ENCODE assay signal across 16 mouse cellular contexts in the genomic region with DNA sequence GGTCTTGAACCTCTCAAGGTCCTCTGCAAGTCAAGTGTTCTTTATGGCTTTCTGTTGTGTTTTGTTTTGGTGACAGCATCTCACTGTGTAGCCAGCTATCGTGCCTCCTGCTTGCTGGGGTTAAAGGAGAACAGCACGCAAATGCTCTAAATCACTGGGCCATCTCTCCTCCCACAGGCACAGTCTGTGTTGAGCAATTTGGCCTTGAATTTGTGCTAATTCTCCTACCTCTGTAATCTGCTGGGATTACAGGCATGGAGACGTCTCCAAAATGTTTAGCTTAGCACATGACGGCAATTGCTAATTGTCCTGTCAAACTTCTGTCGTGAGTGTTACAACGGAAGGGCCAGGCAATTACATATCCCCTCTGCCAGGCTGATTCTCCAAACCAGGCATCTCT. TPM values are rescaled to one million over a fixed set of nuclear protein-coding genes. Genes with fewer than 3 reads are reported as not detected.
DNase-seq lines count a peak whose midpoint lies in the region; ATAC-seq and TF ChIP-seq lines count a peak whose summit lies in the region.
"Had no signal": no experiment of that assay in that cellular context is flagged by ENCODE, and none has a peak within 500 bp of the region (broad histone marks: within the 10 kb centered on the region; RNA-seq: fewer than 3 reads in every experiment).

No protein-coding gene starts in this region.

- TF ChIP-seq CTCF in kidney, adult 2 months (conservative IDR thresholded peaks at IDR 0.05; ENCODE audit: insufficient read depth, insufficient read length, low read depth, low read length) = no peak
- no peak for TF ChIP-seq CTCF in E14TG2a.4 (conservative IDR thresholded peaks at IDR 0.05; ENCODE audit: low read length)
- no peak for TF ChIP-seq CTCF in intestine, postnatal 0 days (IDR thresholded peaks at IDR 0.05; ENCODE audit: low read depth)

- no peaks in the 10 kb centered on the region for H3K9me3 ChIP-seq in forebrain, embryonic 10.5 days
- no peaks in the 10 kb centered on the region for H3K9me3 ChIP-seq in forebrain, embryonic 15.5 days
- no peaks in the 10 kb centered on the region for H3K9me3 ChIP-seq in kidney, embryonic 15.5 days (replicated peaks)
- no peaks in the 10 kb centered on the region for H3K9me3 ChIP-seq in E14TG2a.4 (ENCODE audit: low read length)
- no peaks in the 10 kb centered on the region for H3K9me3 ChIP-seq in intestine, postnatal 0 days (ENCODE audit: control insufficient read depth)
- H3K9me3 ChIP-seq: midbrain, embryonic 13.5 days had no signal

- no peak for DNase-seq in forebrain, embryonic 10.5 days (ENCODE audit: extremely low spot score, low spot score)
- DNase-seq in kidney, adult 2 months = no peak
- DNase-seq in lung, adult 18-20 months = no peak
- DNase-seq: B cell, adult 2 months; gastrocnemius, postnatal 36 days; heart, postnatal 4 days; kidney, postnatal 14 days; lung, postnatal 10 days; right cerebral cortex, postnatal 14 days had no signal

- no peak for ATAC-seq in forebrain, embryonic 15.5 days (replicated peaks)
- ATAC-seq in kidney, embryonic 15.5 days (replicated peaks; ENCODE audit: low FRiP score) = no peak
- ATAC-seq in intestine, postnatal 0 days = no peak
- no peak for ATAC-seq in megakaryocyte progenitor cell, adult 5-6 weeks (replicated peaks; ENCODE audit: poor library complexity)
- ATAC-seq: activated CD4-positive, CD25-positive, alpha-beta regulatory T cell, adult 4 months had no signal

- no peak for TF ChIP-seq POLR2A in kidney, adult 2 months (IDR thresholded peaks at IDR 0.05; ENCODE audit: low read depth, low read length)

- 0 out of 2 replicates have a peak overlapping the region, but pooled peaks have one; percentile 74 for H3K4me3 ChIP-seq in forebrain, embryonic 10.5 days
- H3K4me3 ChIP-seq in forebrain, embryonic 15.5 days = no peak overlapping the region
- H3K4me3 ChIP-seq in kidney, embryonic 15.5 days (replicated peaks) = 0 out of 2 replicates have a peak overlapping the region, but pooled peaks have one; percentile 2
- H3K4me3 ChIP-seq in kidney, adult 2 months (ENCODE audit: insufficient read depth, low read depth, low read length) = no peak overlapping the region
- H3K4me3 ChIP-seq in E14TG2a.4 (replicated peaks; ENCODE audit: low read length) = peak overlapping the region; percentile 91
- no peak overlapping the region for H3K4me3 ChIP-seq in intestine, postnatal 0 days (ENCODE audit: low read depth, low read length)

- H3K36me3 ChIP-seq in forebrain, embryonic 10.5 days (replicated peaks) = peaks cover 61% of the 10 kb centered on the region
- peaks cover 33% of the 10 kb centered on the region for H3K36me3 ChIP-seq in forebrain, embryonic 15.5 days
- peaks cover 58% of the 10 kb centered on the region for H3K36me3 ChIP-seq in kidney, embryonic 15.5 days
- H3K36me3 ChIP-seq in kidney, adult 2 months (ENCODE audit: control insufficient read depth, insufficient read depth, low read length) = peaks cover 1% of the 10 kb centered on the region; the same call in 1 of the 2 replicates
- H3K36me3 ChIP-seq in E14TG2a.4 (ENCODE audit: insufficient read depth, low read length) = peaks cover 76% of the 10 kb centered on the region
- H3K36me3 ChIP-seq in intestine, postnatal 0 days (ENCODE audit: control insufficient read depth, insufficient read depth) = peaks cover 41% of the 10 kb centered on the region

- H3K4me1 ChIP-seq in forebrain, embryonic 10.5 days = peaks cover 29% of the 10 kb centered on the region
- peaks cover 18% of the 10 kb centered on the region for H3K4me1 ChIP-seq in forebrain, embryonic 15.5 days
- H3K4me1 ChIP-seq in kidney, embryonic 15.5 days = peaks cover 47% of the 10 kb centered on the region
- H3K4me1 ChIP-seq in kidney, adult 2 months (ENCODE audit: control insufficient read depth, insufficient read depth, low read length) = peaks cover 30% of the 10 kb centered on the region
- H3K4me1 ChIP-seq in E14TG2a.4 (replicated peaks; ENCODE audit: low read depth, low read length) = peaks cover 85% of the 10 kb centered on the region
- H3K4me1 ChIP-seq in intestine, postnatal 0 days (replicated peaks; ENCODE audit: control insufficient read depth, insufficient read depth, low read length) = no peaks in the 10 kb centered on the region

- WGBS in forebrain, embryonic 10.5 days = 85% methylated on average over 6 of the region's 6 CpGs
- WGBS in forebrain, embryonic 15.5 days = 71% methylated on average over 6 of the region's 6 CpGs
- 49% methylated on average over 6 of the region's 6 CpGs for WGBS in kidney, embryonic 15.5 days
- WGBS in kidney, adult 2 months = 63% methylated on average over 6 of the region's 6 CpGs
- WGBS in intestine, postnatal 0 days = 70% methylated on average over 6 of the region's 6 CpGs

- no peak overlapping the region for H3K9ac ChIP-seq in forebrain, embryonic 15.5 days (replicated peaks)
- no peak overlapping the region for H3K9ac ChIP-seq in kidney, embryonic 15.5 days
- H3K9ac ChIP-seq in intestine, postnatal 0 days (ENCODE audit: low read depth, low read length) = no peak overlapping the region

- peaks cover 6% of the 10 kb centered on the region for H3K27me3 ChIP-seq in forebrain, embryonic 10.5 days (ENCODE audit: poor library complexity, severe bottlenecking)
- no peaks in the 10 kb centered on the region for H3K27me3 ChIP-seq in forebrain, embryonic 15.5 days
- H3K27me3 ChIP-seq in kidney, embryonic 15.5 days = no peaks in the 10 kb centered on the region
- H3K27me3 ChIP-seq in kidney, adult 2 months (replicated peaks; ENCODE audit: control insufficient read depth, insufficient read depth, low read length) = no peaks in the 10 kb centered on the region
- H3K27me3 ChIP-seq in E14TG2a.4 (ENCODE audit: insufficient read depth, low read length) = no peaks in the 10 kb centered on the region
- no peaks in the 10 kb centered on the region for H3K27me3 ChIP-seq in intestine, postnatal 0 days (replicated peaks; ENCODE audit: control insufficient read depth, insufficient read depth, low read length)

- H3K27ac ChIP-seq in forebrain, embryonic 10.5 days = no peak overlapping the region
- H3K27ac ChIP-seq in forebrain, embryonic 15.5 days (replicated peaks) = no peak overlapping the region
- no peak overlapping the region for H3K27ac ChIP-seq in kidney, embryonic 15.5 days
- no peak overlapping the region for H3K27ac ChIP-seq in kidney, adult 2 months (ENCODE audit: insufficient read depth, low read depth, low read length)
- no peak overlapping the region for H3K27ac ChIP-seq in intestine, postnatal 0 days (ENCODE audit: low read depth, low read length)
- H3K27ac ChIP-seq: midbrain, embryonic 13.5 days had no signal

- no peak overlapping the region for H3K4me2 ChIP-seq in forebrain, embryonic 15.5 days (replicated peaks)
- H3K4me2 ChIP-seq in kidney, embryonic 15.5 days = peak overlapping the region; percentile 93
- H3K4me2 ChIP-seq in intestine, postnatal 0 days (replicated peaks; ENCODE audit: low read depth) = peak overlapping the region; percentile 83; the same call in 1 of the 2 replicates

RNA-seq across cellular contexts. Expression of a gene that starts 1.6 kb away (rescaled TPM):
- 20.3 and 23.8 TPM in 2 replicates for polyA plus RNA-seq in forebrain, embryonic 10.5 days (2016; fragmentation: Nextera tagmentation; extraction: Ambion mirVana)
- 9.1 and 11.4 TPM in 2 replicates for polyA plus RNA-seq in forebrain, embryonic 15.5 days (2015; fragmentation: Nextera tagmentation; extraction: Ambion mirVana)
- 35.8 and 37.6 TPM in 2 replicates for polyA plus RNA-seq in kidney, embryonic 15.5 days (2015; fragmentation: Nextera tagmentation; extraction: Ambion mirVana)
- 138 and 144 TPM in 2 replicates for polyA plus RNA-seq in kidney, adult 2 months (2012; rRNA removed)
- 43.0 and 48.9 TPM in 2 replicates for polyA plus RNA-seq in intestine, postnatal 0 days (2015; fragmentation: Nextera tagmentation; extraction: Ambion mirVana)
- 20.4 and 27.4 TPM in 2 replicates for total RNA-seq in megakaryocyte progenitor cell, adult 5-6 weeks (2015)
- total RNA-seq in megakaryocyte progenitor cell, adult 5-6 weeks (2017) = 17.7 and 23.0 TPM in 2 replicates

RNA-seq across cellular contexts. Expression of a gene that starts 7.3 kb away (rescaled TPM):
- 29.6 and 35.0 TPM in 2 replicates for polyA plus RNA-seq in forebrain, embryonic 10.5 days (2016; fragmentation: Nextera tagmentation; extraction: Ambion mirVana)
- polyA plus RNA-seq in forebrain, embryonic 15.5 days (2015; fragmentation: Nextera tagmentation; extraction: Ambion mirVana) = 28.1 and 28.2 TPM in 2 replicates
- 18.5 and 20.7 TPM in 2 replicates for polyA plus RNA-seq in kidney, embryonic 15.5 days (2015; fragmentation: Nextera tagmentation; extraction: Ambion mirVana)
- polyA plus RNA-seq in kidney, adult 2 months (2012; rRNA removed) = 16.9 and 17.7 TPM in 2 replicates
- polyA plus RNA-seq in intestine, postnatal 0 days (2015; fragmentation: Nextera tagmentation; extraction: Ambion mirVana) = 5.7 and 5.8 TPM in 2 replicates
- total RNA-seq in megakaryocyte progenitor cell, adult 5-6 weeks (2015) = 27.9 and 28.3 TPM in 2 replicates
- total RNA-seq in megakaryocyte progenitor cell, adult 5-6 weeks (2017) = 17.0 and 40.0 TPM in 2 replicates

RNA-seq across cellular contexts. Expression of a gene that starts 7.4 kb away (rescaled TPM):
- 106 TPM in 2 replicates for polyA plus RNA-seq in forebrain, embryonic 10.5 days (2016; fragmentation: Nextera tagmentation; extraction: Ambion mirVana)
- polyA plus RNA-seq in forebrain, embryonic 15.5 days (2015; fragmentation: Nextera tagmentation; extraction: Ambion mirVana) = 70.3 and 73.6 TPM in 2 replicates
- polyA plus RNA-seq in kidney, embryonic 15.5 days (2015; fragmentation: Nextera tagmentation; extraction: Ambion mirVana) = 102 and 103 TPM in 2 replicates
- 51.7 and 53.1 TPM in 2 replicates for polyA plus RNA-seq in kidney, adult 2 months (2012; rRNA removed)
- 51.6 and 52.2 TPM in 2 replicates for polyA plus RNA-seq in intestine, postnatal 0 days (2015; fragmentation: Nextera tagmentation; extraction: Ambion mirVana)
- 56.9 and 63.7 TPM in 2 replicates for total RNA-seq in megakaryocyte progenitor cell, adult 5-6 weeks (2015)
- total RNA-seq in megakaryocyte progenitor cell, adult 5-6 weeks (2017) = 43.2 and 50.3 TPM in 2 replicates

RNA-seq across cellular contexts. Expression of a gene that starts 16.9 kb away (rescaled TPM):
- 25.6 and 26.2 TPM in 2 replicates for polyA plus RNA-seq in forebrain, embryonic 10.5 days (2016; fragmentation: Nextera tagmentation; extraction: Ambion mirVana)
- polyA plus RNA-seq in forebrain, embryonic 15.5 days (2015; fragmentation: Nextera tagmentation; extraction: Ambion mirVana) = 55.3 and 56.1 TPM in 2 replicates
- 45.8 and 48.3 TPM in 2 replicates for polyA plus RNA-seq in kidney, embryonic 15.5 days (2015; fragmentation: Nextera tagmentation; extraction: Ambion mirVana)
- 144 and 172 TPM in 2 replicates for polyA plus RNA-seq in kidney, adult 2 months (2012; rRNA removed)
- 19.1 and 19.5 TPM in 2 replicates for polyA plus RNA-seq in intestine, postnatal 0 days (2015; fragmentation: Nextera tagmentation; extraction: Ambion mirVana)
- 8.7 and 10.2 TPM in 2 replicates for total RNA-seq in megakaryocyte progenitor cell, adult 5-6 weeks (2015)
- 15.2 and 18.2 TPM in 2 replicates for total RNA-seq in megakaryocyte progenitor cell, adult 5-6 weeks (2017)

RNA-seq across cellular contexts. Expression of a gene that starts 46.9 kb away (rescaled TPM):
- polyA plus RNA-seq in forebrain, embryonic 10.5 days (2016; fragmentation: Nextera tagmentation; extraction: Ambion mirVana) = 281 and 299 TPM in 2 replicates
- polyA plus RNA-seq in forebrain, embryonic 15.5 days (2015; fragmentation: Nextera tagmentation; extraction: Ambion mirVana) = 127 and 138 TPM in 2 replicates
- polyA plus RNA-seq in kidney, embryonic 15.5 days (2015; fragmentation: Nextera tagmentation; extraction: Ambion mirVana) = 174 and 190 TPM in 2 replicates
- 32.9 and 33.5 TPM in 2 replicates for polyA plus RNA-seq in kidney, adult 2 months (2012; rRNA removed)
- polyA plus RNA-seq in intestine, postnatal 0 days (2015; fragmentation: Nextera tagmentation; extraction: Ambion mirVana) = 30.4 and 31.5 TPM in 2 replicates
- total RNA-seq in megakaryocyte progenitor cell, adult 5-6 weeks (2015) = 131 and 149 TPM in 2 replicates
- 131 and 147 TPM in 2 replicates for total RNA-seq in megakaryocyte progenitor cell, adult 5-6 weeks (2017)

Comparison
In these comparisons a context has a peak if more than half of its experiments do, and no peak if none do; other contexts are left out.
1. H3K4me3 ChIP-seq: peak in forebrain, embryonic 10.5 days (single experiment), kidney, embryonic 15.5 days (single experiment) and E14TG2a.4 (single experiment); none in forebrain, embryonic 15.5 days (single experiment), kidney, adult 2 months (single experiment) and intestine, postnatal 0 days (single experiment).